Mouse (Mus musculus) CH12.LX (cell line): ENCODE measurements around the gene Ppp2r5c.

ENCODE experiments used
- CTCF ChIP-seq, 2 experiments: IDR thresholded peaks in 1 of 2; conservative IDR thresholded peaks in 1 of 2; 2 replicates each; pipeline ENCODE4 v1.5.1; 2011 to 2012; ENCODE audit warnings: low read depth in 2 of 2, low read length in 2 of 2, improper control_type of control experiment in 1 of 2, inconsistent platforms in 1 of 2, mild to moderate bottlenecking in 1 of 2, moderate library complexity in 1 of 2
- GABPA ChIP-seq: IDR thresholded peaks from 2 replicates; pipeline ENCODE4 v1.6.1; 2012; ENCODE audit warnings: low read depth, low read length, improper control_type of control experiment, inconsistent platforms; ENCODE audit not compliant: insufficient replicate concordance
- JUND ChIP-seq: conservative IDR thresholded peaks from 2 replicates; pipeline ENCODE4 v1.6.1; 2011; ENCODE audit warnings: low read depth, low read length, improper control_type of control experiment
- MAX ChIP-seq: IDR thresholded peaks from 2 replicates; pipeline ENCODE4 v1.6.1; 2011; ENCODE audit warnings: low read length, improper control_type of control experiment
- POLR2A ChIP-seq: IDR thresholded peaks from 2 replicates; pipeline ENCODE4 v1.6.1; 2011; ENCODE audit warnings: low read depth, mild to moderate bottlenecking, improper control_type of control experiment, low read length
- POLR2AphosphoS2 ChIP-seq: IDR thresholded peaks from 2 replicates; pipeline ENCODE4 v1.6.1; 2011; ENCODE audit warnings: low read depth, low read length, improper control_type of control experiment
- TBP ChIP-seq: conservative IDR thresholded peaks from 2 replicates; pipeline ENCODE4 v1.6.1; 2011; ENCODE audit warnings: low read depth, low read length, improper control_type of control experiment

DNA sequence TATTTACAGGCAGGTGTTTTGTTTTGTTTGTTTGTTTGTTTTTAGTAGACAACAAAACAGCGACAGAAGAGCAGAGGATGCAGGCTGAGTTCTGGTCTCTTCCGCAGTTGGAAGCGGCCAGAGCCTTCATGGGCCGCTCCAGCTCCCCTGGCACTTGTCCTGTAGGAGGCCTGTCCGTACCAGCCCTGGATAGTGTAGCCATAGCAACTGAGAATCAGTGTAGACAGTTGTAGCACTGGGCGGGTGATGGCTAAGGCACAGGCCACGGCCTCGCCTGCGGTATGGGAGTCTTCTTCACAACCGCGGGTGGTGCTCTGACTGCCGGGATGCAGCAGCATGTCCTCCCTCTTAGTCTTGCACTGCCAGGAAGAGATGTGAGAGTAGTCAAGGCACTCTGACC, 32.3 kb downstream of the Ppp2r5c start:
- TF ChIP-seq CTCF (conservative IDR thresholded peaks at IDR 0.05 in 1 of 2, IDR thresholded peaks at IDR 0.05 in 1 of 2; ENCODE audit: low read depth in 2 of 2, low read length in 2 of 2) = no peak
- no peak for TF ChIP-seq JUND
- no peak for TF ChIP-seq MAX
- no peak for TF ChIP-seq GABPA
- no peak for TF ChIP-seq POLR2AphosphoS2
- TF ChIP-seq TBP = no peak
- TF ChIP-seq POLR2A = no peak
